Mouse (Mus musculus): Measurements from ENCODE around the gene Kcnj4.

Gene Kcnj4

GRCm38 (mm10) chr15:79504707-79505452, at the start of gene Kcnj4:
Gene Kcnj4, minus strand, starts transcription at chr15:79505241.
- no peak for DNase-seq

- no peak for DNase-seq
Observed at GRCm38 (mm10) chr15:79552566-79552965, 47.5 kb upstream of the Kcnj4 start.

- DNase-seq, result no peak
Observed at GRCm38 (mm10) chr15:79548226-79548625, 43.2 kb upstream of the Kcnj4 start.

- no peak for DNase-seq
Observed at GRCm38 (mm10) chr15:79547289-79547820, 42.3 kb upstream of the Kcnj4 start.

- DNase-seq, result peak; percentile 96
Observed at GRCm38 (mm10) chr15:79546410-79547288, 41.6 kb upstream of the Kcnj4 start, which contains the start of gene Ddx17. Gene Ddx17, minus strand, starts transcription at chr15:79546741.

GRCm38 (mm10) chr15:79545921-79546399, 40.9 kb upstream of the Kcnj4 start:
- peak; percentile 68 for DNase-seq

GRCm38 (mm10) chr15:79545496-79545895, 40.5 kb upstream of the Kcnj4 start:
- no peak for DNase-seq

- no peak for DNase-seq
Observed at GRCm38 (mm10) chr15:79543968-79544367, 38.9 kb upstream of the Kcnj4 start.

GRCm38 (mm10) chr15:79533796-79534195, 28.8 kb upstream of the Kcnj4 start:
- DNase-seq, result no peak

GRCm38 (mm10) chr15:79529935-79530334, 24.9 kb upstream of the Kcnj4 start:
- DNase-seq, result no peak

- DNase-seq, result no peak
Observed at GRCm38 (mm10) chr15:79527991-79528639, 23.1 kb upstream of the Kcnj4 start.

- peak; percentile 73 for DNase-seq
Observed at GRCm38 (mm10) chr15:79527192-79527591, 22.2 kb upstream of the Kcnj4 start.

- DNase-seq, result no peak
Observed at GRCm38 (mm10) chr15:79525979-79526768, 21.1 kb upstream of the Kcnj4 start.

GRCm38 (mm10) chr15:79525564-79525963, 20.5 kb upstream of the Kcnj4 start:
- no peak for DNase-seq

- no peak for DNase-seq
Observed at GRCm38 (mm10) chr15:79519400-79520220, 14.6 kb upstream of the Kcnj4 start.

- no peak for DNase-seq
Observed at GRCm38 (mm10) chr15:79518571-79518970, 13.5 kb upstream of the Kcnj4 start.

GRCm38 (mm10) chr15:79517710-79518109, 12.7 kb upstream of the Kcnj4 start:
- DNase-seq, result no peak

GRCm38 (mm10) chr15:79516171-79517096, 11.4 kb upstream of the Kcnj4 start, which contains the start of gene Kdelr3:
Gene Kdelr3, plus strand, starts transcription at chr15:79516411.
- DNase-seq, result no peak

GRCm38 (mm10) chr15:79513940-79514339, 8.9 kb upstream of the Kcnj4 start:
- no peak for DNase-seq
